Mouse (Mus musculus): ENCODE measurements around the gene Gm28051.

Gene Gm28051

DNA sequence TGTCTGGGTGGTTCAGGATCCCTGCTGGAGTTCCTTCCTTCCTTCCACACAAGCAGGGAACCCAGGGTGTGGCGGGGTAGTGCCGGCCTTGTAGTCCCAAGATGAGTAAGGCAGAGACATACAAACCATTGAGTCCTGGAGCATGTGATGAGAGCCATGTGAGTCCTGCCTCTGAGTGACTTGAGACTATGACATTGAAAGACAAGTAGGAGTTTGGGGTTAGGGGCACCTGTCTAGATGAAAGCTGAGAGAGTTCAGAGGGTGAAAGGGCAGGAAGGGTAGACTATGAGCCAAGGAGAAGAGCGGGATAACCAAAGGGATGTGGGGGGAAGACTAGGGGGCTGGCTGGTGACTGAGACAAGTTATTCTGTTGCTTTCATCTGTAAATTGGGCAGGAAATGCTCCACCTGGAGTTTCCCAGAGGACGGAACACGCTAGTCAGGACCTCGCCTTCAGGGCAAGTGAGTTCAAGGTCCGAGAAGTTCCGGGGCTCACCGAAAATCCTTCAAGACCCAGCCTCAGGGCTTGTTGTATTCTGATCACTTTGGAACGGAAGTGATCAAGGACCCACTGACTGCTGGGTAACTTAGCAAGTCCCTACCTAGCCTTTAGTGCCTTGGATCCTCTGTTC is 50.6 kb downstream of the Gm28051 start:
- no peak for DNase-seq (ENCODE audit: low spot score in 2 of 2)

DNA sequence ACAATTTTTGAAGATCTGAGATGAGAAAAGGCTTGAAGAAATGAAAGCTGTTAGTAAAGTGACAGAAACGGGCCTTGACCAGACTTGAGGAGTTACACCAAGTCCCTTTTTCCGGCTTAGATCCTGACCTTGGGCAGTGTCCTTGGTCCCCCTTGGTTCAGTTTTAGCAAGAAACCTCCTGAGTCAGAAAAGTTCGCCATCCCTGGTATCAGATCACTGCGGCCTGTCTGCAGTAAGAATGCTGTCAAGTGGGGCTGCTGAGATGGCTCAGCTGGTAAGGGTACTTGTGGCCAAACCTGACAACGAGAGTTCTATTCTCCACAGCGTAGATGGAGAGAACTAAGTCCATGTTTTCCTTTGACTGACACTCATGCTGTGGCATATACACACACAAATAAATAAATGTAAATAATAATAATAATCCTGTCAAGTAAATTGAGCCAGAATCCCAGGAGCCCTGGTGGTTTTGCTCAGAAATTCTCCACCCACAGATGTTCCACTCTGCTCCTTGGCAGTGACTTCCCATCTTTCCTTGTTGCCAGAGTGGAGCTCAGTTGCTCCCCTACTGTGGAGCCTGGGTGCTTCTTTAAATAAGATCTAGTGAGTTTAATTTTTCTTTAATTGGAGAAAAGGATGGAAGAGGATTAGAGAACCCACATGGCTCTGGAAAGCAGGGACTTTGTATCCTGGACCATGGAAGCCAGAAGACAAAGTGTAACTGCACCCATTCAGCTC is 51.5 kb downstream of the Gm28051 start:
- DNase-seq (ENCODE audit: low spot score in 2 of 2) = no peak

DNA sequence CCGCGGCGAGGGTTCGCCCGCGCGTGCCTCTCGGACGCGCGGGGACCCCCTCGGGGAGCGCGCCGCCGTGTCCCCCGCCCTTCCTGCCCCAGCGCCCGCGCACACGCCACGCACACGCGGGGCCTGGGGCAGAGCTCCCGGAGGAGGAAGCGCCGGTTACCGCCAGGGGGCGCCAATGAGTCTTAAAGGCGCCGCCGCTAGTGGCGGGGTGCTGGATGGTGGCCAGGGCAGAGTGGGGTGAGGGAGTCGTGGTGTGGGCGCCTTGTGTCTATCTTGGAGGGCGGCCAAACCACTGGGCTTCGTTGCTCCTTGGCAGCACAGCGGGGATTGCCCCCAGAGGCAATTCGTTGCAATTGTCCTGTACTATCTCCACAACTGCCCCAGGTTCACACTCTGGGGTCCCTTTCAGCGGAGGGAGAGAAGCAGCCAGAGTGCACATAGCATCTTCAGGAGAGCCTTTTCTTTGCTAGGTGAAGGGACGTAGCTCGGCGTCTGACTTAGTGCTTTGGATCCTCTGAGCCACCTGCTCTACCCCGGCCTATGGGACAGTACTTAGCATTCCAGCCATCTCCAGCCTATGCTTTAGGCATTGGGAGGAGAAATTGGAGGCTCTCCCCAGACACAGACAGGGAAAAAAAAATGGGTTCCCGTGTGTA is 52.2 kb downstream of the Gm28051 start:
- peak; percentile 84 to 89 for DNase-seq (ENCODE audit: low spot score in 2 of 2)

- peak; percentile 28 to 63 for DNase-seq (ENCODE audit: low spot score in 2 of 2)
These were observed 52.9 kb downstream of the Gm28051 start, which contains the start of gene Itpk1 for GRCm38 (mm10) chr12:102704457-102705198. TSS of gene Itpk1 (minus strand) at chr12:102704930.

DNA sequence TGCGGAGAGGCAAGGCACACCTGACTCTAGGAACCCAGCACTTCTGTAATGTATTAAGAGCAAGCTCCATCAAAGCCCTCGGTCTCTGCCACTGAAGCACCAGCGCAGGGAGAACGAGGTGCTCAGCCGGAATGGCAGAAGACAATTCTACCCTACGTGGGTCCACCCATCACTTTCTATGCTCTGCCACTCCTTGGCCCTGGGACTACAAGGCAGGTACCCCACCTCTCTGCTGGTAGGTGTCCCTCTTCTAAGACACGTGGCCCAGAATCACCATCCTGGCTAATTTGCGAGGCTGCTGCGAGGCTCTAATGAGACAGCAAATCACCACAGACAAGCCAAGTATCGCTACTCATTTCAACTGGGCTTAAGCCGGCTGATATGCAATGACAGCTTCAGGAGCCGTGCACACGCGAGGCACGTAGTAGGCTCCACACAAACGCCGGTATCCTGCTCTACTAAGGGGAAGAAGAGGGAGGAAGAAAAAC is 53.6 kb downstream of the Gm28051 start:
- peak in 1 of 2 experiments; percentile 20 for DNase-seq (ENCODE audit: low spot score in 2 of 2)

- DNase-seq (ENCODE audit: low spot score in 2 of 2) = peak in 1 of 2 experiments; percentile 21
These were observed 54.1 kb downstream of the Gm28051 start for GRCm38 (mm10) chr12:102703441-102703840.

- DNase-seq (ENCODE audit: low spot score in 2 of 2) = peak in 1 of 2 experiments; percentile 20
These were observed 54.5 kb downstream of the Gm28051 start for GRCm38 (mm10) chr12:102703111-102703412.

DNA sequence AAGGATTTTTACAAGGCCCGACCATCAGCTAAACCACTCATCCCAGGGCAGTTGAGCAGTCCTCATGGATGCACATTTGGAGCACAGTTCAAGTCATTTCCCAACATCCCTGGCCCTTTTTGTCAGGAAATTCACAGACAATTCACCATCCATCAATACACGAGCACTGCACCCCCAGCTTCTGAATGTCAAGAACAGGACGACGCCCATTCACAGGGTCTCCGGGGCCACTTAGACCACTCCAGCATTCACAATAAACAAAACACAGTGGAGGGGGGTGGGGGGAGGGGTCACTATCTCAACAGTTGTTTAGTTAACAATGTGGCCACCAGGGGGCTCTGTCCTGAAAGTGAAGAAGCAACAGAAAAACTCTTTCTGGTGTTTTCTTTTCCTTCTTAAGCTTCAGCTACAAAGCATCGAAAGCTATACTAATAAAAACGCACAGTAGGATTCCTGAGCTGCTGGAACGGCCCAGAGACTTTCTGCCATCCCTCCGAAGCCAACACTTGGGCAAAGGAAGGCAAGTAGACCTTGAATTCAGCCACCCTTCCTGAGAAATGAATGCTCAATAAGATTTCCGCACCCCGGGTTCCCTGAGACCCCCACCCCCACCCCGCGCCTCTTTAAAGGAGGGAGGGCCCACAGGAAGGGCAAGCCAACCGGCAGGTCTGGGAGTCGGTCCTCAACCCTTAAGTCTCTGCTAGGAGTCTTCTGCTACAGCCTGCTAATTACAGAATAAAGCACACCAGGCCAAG is 55.0 kb downstream of the Gm28051 start:
- DNase-seq (ENCODE audit: low spot score in 2 of 2) = peak in 1 of 2 experiments; percentile 73

- no peak for DNase-seq (ENCODE audit: low spot score in 2 of 2)
These were observed 55.8 kb downstream of the Gm28051 start for GRCm38 (mm10) chr12:102701691-102702207.

GRCm38 (mm10) chr12:102700453-102700852 is 57.1 kb downstream of the Gm28051 start:
- DNase-seq (ENCODE audit: low spot score in 2 of 2) = no peak

GRCm38 (mm10) chr12:102699156-102699555 is 58.4 kb downstream of the Gm28051 start:
- no peak for DNase-seq (ENCODE audit: low spot score in 2 of 2)

DNA sequence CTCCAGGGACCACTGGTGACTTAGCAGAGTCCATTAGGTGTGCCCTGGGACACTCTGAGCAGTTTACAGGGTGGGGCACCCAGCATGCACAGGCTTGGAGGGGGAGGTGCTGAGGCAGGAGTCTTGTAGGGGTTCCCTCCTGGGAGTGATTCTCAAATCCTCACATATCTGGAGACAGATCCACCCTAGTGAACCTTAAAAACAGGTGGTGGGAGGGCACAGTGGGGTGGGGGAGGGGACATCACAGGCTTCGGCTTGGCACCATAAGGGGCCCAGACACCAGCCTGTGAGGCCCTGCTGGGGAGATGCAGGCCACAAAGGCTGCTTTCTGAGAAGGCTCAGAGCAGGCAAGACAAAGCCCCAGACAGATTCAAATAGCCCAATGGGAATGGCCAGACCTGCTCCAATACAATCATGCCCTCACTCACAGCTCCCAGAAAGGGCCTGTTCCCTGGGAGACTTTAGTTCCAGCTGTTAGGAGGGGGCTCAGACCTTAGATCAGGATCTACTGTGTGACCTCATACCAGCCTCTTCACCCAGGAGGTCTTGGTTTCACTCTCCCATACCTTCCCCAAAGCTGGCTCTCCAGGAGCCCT is 59.4 kb downstream of the Gm28051 start:
- DNase-seq (ENCODE audit: low spot score in 2 of 2) = no peak

DNA sequence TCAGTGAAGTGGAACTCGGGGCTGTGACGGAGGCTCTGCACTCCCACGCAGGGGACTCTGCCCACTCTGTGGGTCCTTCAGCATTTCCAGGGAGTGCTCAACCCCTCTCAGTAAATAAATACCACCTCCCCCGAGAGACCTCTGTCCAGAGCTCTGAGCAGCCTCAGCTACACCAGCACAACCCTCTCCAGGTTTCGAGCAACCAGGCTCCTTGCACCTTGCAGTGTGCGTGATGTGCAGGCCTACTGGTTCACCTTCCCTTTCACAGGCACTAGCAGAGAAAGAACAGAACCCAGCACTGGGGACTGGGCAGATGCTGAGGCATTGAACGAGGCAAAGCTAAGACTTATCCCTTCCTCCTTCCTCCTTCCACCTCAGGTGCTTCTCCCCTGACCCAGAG is 60.2 kb downstream of the Gm28051 start:
- DNase-seq (ENCODE audit: low spot score in 2 of 2) = no peak

DNA sequence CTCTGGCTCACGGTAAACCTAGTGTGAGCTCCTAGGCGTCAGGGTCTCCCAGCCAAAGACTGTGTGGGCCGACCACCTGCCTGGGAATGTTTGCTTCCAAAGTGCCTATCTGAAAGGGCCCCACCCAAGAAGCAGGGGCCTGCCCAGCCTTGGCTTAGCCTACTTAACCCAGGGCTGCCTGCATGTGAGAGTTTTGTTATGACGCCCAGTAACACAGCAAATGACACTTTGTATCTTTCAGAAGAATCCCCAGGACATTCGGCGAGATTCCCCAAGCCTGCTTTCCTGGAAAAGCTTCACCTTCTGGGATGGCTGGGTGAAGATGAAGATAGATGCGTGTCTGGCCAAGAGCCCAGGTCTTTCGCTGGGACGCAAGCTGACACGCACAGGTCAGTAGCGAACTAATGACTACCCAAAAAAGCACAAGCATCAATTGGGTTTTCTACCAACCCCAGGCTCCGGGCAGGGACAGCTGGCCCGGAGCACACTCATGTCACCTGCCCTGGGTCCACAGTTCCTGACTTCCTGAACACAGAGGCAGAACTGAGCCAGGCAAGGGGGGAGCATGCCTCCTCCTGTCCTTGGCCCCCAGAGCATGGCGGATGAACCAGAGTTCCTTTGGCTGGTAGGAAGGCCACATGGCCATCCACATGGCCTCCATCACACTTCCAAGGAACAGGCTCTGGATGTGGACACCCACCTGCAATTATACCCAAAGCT is 60.8 kb downstream of the Gm28051 start:
- DNase-seq (ENCODE audit: low spot score in 2 of 2) = no peak

GRCm38 (mm10) chr12:102695369-102696239 is 62.0 kb downstream of the Gm28051 start:
- DNase-seq (ENCODE audit: low spot score in 2 of 2) = peak; percentile 62 to 72

- no peak for DNase-seq (ENCODE audit: low spot score in 2 of 2)
These were observed 65.8 kb downstream of the Gm28051 start for GRCm38 (mm10) chr12:102691761-102692160.

- no peak for DNase-seq (ENCODE audit: low spot score in 2 of 2)
These were observed 66.4 kb downstream of the Gm28051 start for GRCm38 (mm10) chr12:102691180-102691579.

GRCm38 (mm10) chr12:102689773-102690563 is 67.6 kb downstream of the Gm28051 start:
- DNase-seq (ENCODE audit: low spot score in 2 of 2) = no peak

Measured in frontal cortex, postnatal 10 days (tissue).